Mouse (Mus musculus) cortical plate, adult 2 months (tissue): Measurements from ENCODE around the gene Ddit4l. TPM values are rescaled to one million over a fixed set of nuclear protein-coding genes. Genes with fewer than 3 reads are reported as not detected.
A peak's percentile ranks its signal among the peaks of the same experiment; 100 is the strongest.

ENCODE experiments used
- H3K27ac ChIP-seq: fragments of 200-500 bp; 2 replicates; pipeline ENCODE4 v1.5.1; 2012; ENCODE audit warnings: low read length, control low read depth, inconsistent platforms; ENCODE audit not compliant: insufficient read depth
- H3K4me1 ChIP-seq: fragments of 200-500 bp; 2 replicates; pipeline ENCODE4 v1.6.1; 2011; ENCODE audit warnings: low read length; ENCODE audit not compliant: control insufficient read depth, insufficient read depth
- H3K4me3 ChIP-seq: fragments of 200-500 bp; 2 replicates; pipeline ENCODE4 v1.5.1; 2011; ENCODE audit warnings: mild to moderate bottlenecking, low read length, control low read depth; ENCODE audit not compliant: insufficient read depth
- CTCF ChIP-seq: fragments of 200-500 bp; IDR thresholded peaks from 2 replicates; pipeline ENCODE4 v1.5.1; 2011; ENCODE audit warnings: mild to moderate bottlenecking, control low read depth, low read length; ENCODE audit not compliant: insufficient read depth; ENCODE audit errors: extremely low read depth
- POLR2A ChIP-seq: fragments of 200-500 bp; IDR thresholded peaks from 2 replicates; pipeline ENCODE4 v1.6.1; 2011; ENCODE audit warnings: mild to moderate bottlenecking, low read length, control low read depth; ENCODE audit not compliant: insufficient read depth; ENCODE audit errors: extremely low read depth
- polyA plus RNA-seq: library from polyadenylated mRNA; depleted of rRNA; stranded (reverse); fragments of >200 nt; gene quantifications from 2 replicates; pipeline ENCODE4 v1.2.3, GENCODE M21; 2012

The Ddit4l gene
- polyA plus RNA-seq, 1 experiment = 45.3 TPM

GRCm38 (mm10) chr3:137620540-137620939 is 872 bp upstream of the Ddit4l start:
- TF ChIP-seq CTCF (no peak), POLR2A (no peak)
- Histone ChIP-seq H3K4me1 (no peaks in the 10 kb centered on the region), H3K27ac (no peak overlapping the region), H3K4me3 (no peak overlapping the region)

- TF ChIP-seq POLR2A (no peak), CTCF (no peak)
- Histone ChIP-seq H3K4me3 (no peak overlapping the region), H3K4me1 (no peaks in the 10 kb centered on the region), H3K27ac (no peak overlapping the region)
Measured at GRCm38 (mm10) chr3:137622091-137622490, 679 bp downstream of the Ddit4l start.

GRCm38 (mm10) chr3:137622895-137623580 is 1.6 kb downstream of the Ddit4l start:
- no peaks in the 10 kb centered on the region for H3K4me1 ChIP-seq
- H3K4me3 ChIP-seq = peak overlapping the region; percentile 53
- TF ChIP-seq CTCF (no peak), POLR2A (no peak)
- peak overlapping the region; percentile 82 for H3K27ac ChIP-seq

GRCm38 (mm10) chr3:137623581-137624362 is 2.4 kb downstream of the Ddit4l start:
- H3K4me1 ChIP-seq = no peaks in the 10 kb centered on the region
- no peak for TF ChIP-seq POLR2A
- no peak for TF ChIP-seq CTCF
- peak overlapping the region; percentile 53 for H3K4me3 ChIP-seq
- peak overlapping the region; percentile 82 for H3K27ac ChIP-seq

- Histone ChIP-seq H3K27ac (no peak overlapping the region), H3K4me1 (no peaks in the 10 kb centered on the region), H3K4me3 (peak overlapping the region; percentile 53)
- TF ChIP-seq POLR2A (no peak), CTCF (no peak)
Measured at GRCm38 (mm10) chr3:137625054-137625453, 3.6 kb downstream of the Ddit4l start.

- Histone ChIP-seq H3K4me3 (no peak overlapping the region), H3K4me1 (peaks cover 2% of the 10 kb centered on the region; the same call in 1 of the 2 replicates), H3K27ac (no peak overlapping the region)
- TF ChIP-seq CTCF (no peak), POLR2A (no peak)
Measured at GRCm38 (mm10) chr3:137633726-137634125, 12.3 kb downstream of the Ddit4l start.

GRCm38 (mm10) chr3:137636571-137636970 is 15.2 kb downstream of the Ddit4l start:
- H3K4me3 ChIP-seq = no peak overlapping the region
- no peak for TF ChIP-seq CTCF
- no peak for TF ChIP-seq POLR2A
- H3K4me1 ChIP-seq = peaks cover 2% of the 10 kb centered on the region; the same call in 1 of the 2 replicates
- H3K27ac ChIP-seq = no peak overlapping the region

- no peak overlapping the region for H3K27ac ChIP-seq
Measured at GRCm38 (mm10) chr3:137641238-137641637, 19.8 kb downstream of the Ddit4l start.

GRCm38 (mm10) chr3:137642137-137642536 is 20.7 kb downstream of the Ddit4l start:
- Histone ChIP-seq H3K4me3 (no peak overlapping the region), H3K27ac (no peak overlapping the region), H3K4me1 (no peaks in the 10 kb centered on the region; the same call in 1 of the 2 replicates)
- TF ChIP-seq POLR2A = no peak
- TF ChIP-seq CTCF = no peak

More at GRCm38 (mm10) chr3:137641238-137641637, 19.8 kb downstream of the Ddit4l start:
- H3K4me3 ChIP-seq = no peak overlapping the region
- no peak for TF ChIP-seq CTCF
- TF ChIP-seq POLR2A = no peak
- no peaks in the 10 kb centered on the region for H3K4me1 ChIP-seq

GRCm38 (mm10) chr3:137642568-137642967 is 21.2 kb downstream of the Ddit4l start:
- no peak overlapping the region for H3K4me3 ChIP-seq

More at GRCm38 (mm10) chr3:137642568-137642967, 21.2 kb downstream of the Ddit4l start:
- TF ChIP-seq CTCF = no peak
- no peak for TF ChIP-seq POLR2A
- Histone ChIP-seq H3K4me1 (no peaks in the 10 kb centered on the region; the same call in 1 of the 2 replicates), H3K27ac (no peak overlapping the region)
